Mouse (Mus musculus) macrophage (primary cell): Measurements from ENCODE around the gene Fam20b. TPM values are rescaled to one million over a fixed set of nuclear protein-coding genes. Genes with fewer than 3 reads are reported as not detected.

Experiments used
- H3K27ac ChIP-seq: fragments of 350-480 bp; formaldehyde crosslinking; 2 replicates; pipeline ENCODE4 v1.9.0; 2021
- H3K36me3 ChIP-seq: fragments of 350-480 bp; formaldehyde crosslinking; 2 replicates; pipeline ENCODE4 v1.9.0; 2021; ENCODE audit errors: inconsistent target
- H3K4me3 ChIP-seq: fragments of 350-480 bp; formaldehyde crosslinking; 2 replicates; pipeline ENCODE4 v1.9.0; 2021; ENCODE audit errors: inconsistent target
- H3K79me2 ChIP-seq: fragments of 350-480 bp; formaldehyde crosslinking; 2 replicates; pipeline ENCODE4 v1.9.0; 2021; ENCODE audit errors: inconsistent target
- WGBS: methylation state at CpG from one replicate; pipeline ENCODE4 v1.1.7; 2026; ENCODE audit warnings: inconsistent platforms; ENCODE audit not compliant: missing documents; 5-methylcytosine and 5-hydroxymethylcytosine counted together
- polyA plus RNA-seq: library from polyadenylated mRNA; stranded (reverse); fragments of 250-400 nt; gene quantifications from 3 replicates; pipeline ENCODE4 v1.2.4, GENCODE M21; 2018; ENCODE audit warnings: inconsistent platforms

Fam20b gene
- polyA plus RNA-seq, 1 experiment from 2014 or later, result 32.7 TPM

- Histone ChIP-seq H3K27ac (no peak overlapping the region), H3K4me3 (no peak overlapping the region), H3K79me2 (no peaks in the 10 kb centered on the region), H3K36me3 (no peaks in the 10 kb centered on the region)
- 76% methylated on average over 7 of the region's 7 CpGs for WGBS
Measured at GRCm38 (mm10) chr1:156745188-156745810, 26.4 kb upstream of the Fam20b start.

- H3K27ac ChIP-seq, result no peak overlapping the region
- no peak overlapping the region for H3K4me3 ChIP-seq
- H3K36me3 ChIP-seq, result no peaks in the 10 kb centered on the region
- WGBS, result 60% methylated on average over 11 of the region's 11 CpGs
- no peaks in the 10 kb centered on the region for H3K79me2 ChIP-seq
Measured at GRCm38 (mm10) chr1:156741482-156742411, 22.9 kb upstream of the Fam20b start.

GRCm38 (mm10) chr1:156735788-156736187 lies 16.9 kb upstream of the Fam20b start:
- Histone ChIP-seq H3K36me3 (no peaks in the 10 kb centered on the region), H3K4me3 (no peak overlapping the region), H3K27ac (no peak overlapping the region), H3K79me2 (no peaks in the 10 kb centered on the region)
- 49% methylated on average over 2 of the region's 2 CpGs for WGBS

- H3K27ac ChIP-seq, result no peak overlapping the region
- H3K79me2 ChIP-seq, result no peaks in the 10 kb centered on the region
- no peak overlapping the region for H3K4me3 ChIP-seq
- 89% methylated on average over 3 of the region's 3 CpGs for WGBS
- H3K36me3 ChIP-seq, result no peaks in the 10 kb centered on the region
Measured at GRCm38 (mm10) chr1:156734019-156734418, 15.1 kb upstream of the Fam20b start.

- 93% methylated on average over 9 of the region's 9 CpGs for WGBS
- Histone ChIP-seq H3K79me2 (no peaks in the 10 kb centered on the region), H3K36me3 (no peaks in the 10 kb centered on the region), H3K27ac (no peak overlapping the region), H3K4me3 (no peak overlapping the region)
Measured at GRCm38 (mm10) chr1:156733559-156733958, 14.7 kb upstream of the Fam20b start.

GRCm38 (mm10) chr1:156732996-156733395 lies 14.1 kb upstream of the Fam20b start:
- WGBS, result 100% methylated on average over 5 of the region's 5 CpGs

GRCm38 (mm10) chr1:156730802-156731201 lies 11.9 kb upstream of the Fam20b start:
- Histone ChIP-seq H3K4me3 (no peak overlapping the region), H3K27ac (no peak overlapping the region), H3K79me2 (no peaks in the 10 kb centered on the region), H3K36me3 (no peaks in the 10 kb centered on the region)
- 67% methylated on average over 9 of the region's 9 CpGs for WGBS

More at GRCm38 (mm10) chr1:156732996-156733395, 14.1 kb upstream of the Fam20b start:
- no peaks in the 10 kb centered on the region for H3K79me2 ChIP-seq
- no peak overlapping the region for H3K4me3 ChIP-seq
- H3K27ac ChIP-seq, result no peak overlapping the region
- no peaks in the 10 kb centered on the region for H3K36me3 ChIP-seq

- Histone ChIP-seq H3K36me3 (no peaks in the 10 kb centered on the region), H3K4me3 (no peak overlapping the region), H3K27ac (no peak overlapping the region), H3K79me2 (no peaks in the 10 kb centered on the region)
- whole genome bisulfite sequencing, result 90% methylated on average over 10 of the region's 14 CpGs
Measured at GRCm38 (mm10) chr1:156727234-156728108, 8.6 kb upstream of the Fam20b start.

- WGBS, result 85% methylated on average over 6 of the region's 6 CpGs
- H3K79me2 ChIP-seq, result peaks cover 11% of the 10 kb centered on the region
- H3K36me3 ChIP-seq, result no peaks in the 10 kb centered on the region
- no peak overlapping the region for H3K27ac ChIP-seq
- H3K4me3 ChIP-seq, result no peak overlapping the region
Measured at GRCm38 (mm10) chr1:156722089-156722488, 3.2 kb upstream of the Fam20b start.

- H3K36me3 ChIP-seq, result no peaks in the 10 kb centered on the region
- no peak overlapping the region for H3K4me3 ChIP-seq
- H3K79me2 ChIP-seq, result peaks cover 30% of the 10 kb centered on the region
- no peak overlapping the region for H3K27ac ChIP-seq
- 96% methylated on average over 4 of the region's 4 CpGs for WGBS
Measured at GRCm38 (mm10) chr1:156720046-156720445, 1.2 kb upstream of the Fam20b start.

- under 1% methylated on average over 57 of the region's 73 CpGs for WGBS
- H3K27ac ChIP-seq, result no peak overlapping the region
Measured at GRCm38 (mm10) chr1:156718286-156718949, 468 bp downstream of the Fam20b start.

GRCm38 (mm10) chr1:156717751-156718285 lies 1.1 kb downstream of the Fam20b start:
- WGBS, result 26% methylated on average over 13 of the region's 13 CpGs
- H3K27ac ChIP-seq, result no peak overlapping the region
- H3K79me2 ChIP-seq, result peaks cover 53% of the 10 kb centered on the region

More at GRCm38 (mm10) chr1:156718286-156718949, 468 bp downstream of the Fam20b start:
- Histone ChIP-seq H3K36me3 (no peaks in the 10 kb centered on the region), H3K4me3 (peak overlapping the region; percentile 51), H3K79me2 (peaks cover 47% of the 10 kb centered on the region)

GRCm38 (mm10) chr1:156716681-156717080 lies 2.2 kb downstream of the Fam20b start:
- Histone ChIP-seq H3K4me3 (no peak overlapping the region), H3K79me2 (peaks cover 62% of the 10 kb centered on the region), H3K27ac (no peak overlapping the region), H3K36me3 (no peaks in the 10 kb centered on the region)
- WGBS, result 96% methylated on average over 6 of the region's 6 CpGs

More at GRCm38 (mm10) chr1:156717751-156718285, 1.1 kb downstream of the Fam20b start:
- Histone ChIP-seq H3K4me3 (peak overlapping the region; percentile 51), H3K36me3 (no peaks in the 10 kb centered on the region)
